Mouse (Mus musculus): ENCODE results near the gene Gsk3b. TPM values are rescaled to one million over a fixed set of nuclear protein-coding genes. Genes with fewer than 3 reads are reported as not detected.
"Not testable (repeated sequence)": the region's sequence is repeated elsewhere in the genome, so short reads cannot be mapped to it uniquely, and the experiment has no call there.

The Gsk3b gene
- total RNA-seq, 2 experiments from 2014 or later = 77.3 to 86.8 TPM

- no peak for DNase-seq (ENCODE audit: low spot score in 2 of 2)
Measured at GRCm38 (mm10) chr16:38099325-38099724, 10.5 kb downstream of the Gsk3b start.

GRCm38 (mm10) chr16:38100569-38100968, 11.8 kb downstream of the Gsk3b start:
- no peak for DNase-seq (ENCODE audit: low spot score in 2 of 2)

GRCm38 (mm10) chr16:38105453-38105852, 16.7 kb downstream of the Gsk3b start:
- DNase-seq (ENCODE audit: low spot score in 2 of 2) = no peak

GRCm38 (mm10) chr16:38106542-38106941, 17.7 kb downstream of the Gsk3b start:
- DNase-seq (ENCODE audit: low spot score in 2 of 2) = no peak

- DNase-seq (ENCODE audit: low spot score in 2 of 2) = no peak
Measured at GRCm38 (mm10) chr16:38110001-38110400, 21.2 kb downstream of the Gsk3b start.

GRCm38 (mm10) chr16:38110575-38110974, 21.8 kb downstream of the Gsk3b start:
- DNase-seq (ENCODE audit: low spot score in 2 of 2) = no peak

- DNase-seq (ENCODE audit: low spot score in 2 of 2) = no peak
Measured at GRCm38 (mm10) chr16:38114074-38114473, 25.3 kb downstream of the Gsk3b start.

GRCm38 (mm10) chr16:38117909-38118308, 29.1 kb downstream of the Gsk3b start:
- DNase-seq (ENCODE audit: low spot score in 2 of 2) = not testable (repeated sequence)

- DNase-seq (ENCODE audit: low spot score in 2 of 2) = no peak
Measured at GRCm38 (mm10) chr16:38118723-38119122, 29.9 kb downstream of the Gsk3b start.

- DNase-seq (ENCODE audit: low spot score in 2 of 2) = no peak
Measured at GRCm38 (mm10) chr16:38119286-38119685, 30.5 kb downstream of the Gsk3b start.

- no peak for DNase-seq (ENCODE audit: low spot score in 2 of 2)
Measured at GRCm38 (mm10) chr16:38129171-38129570, 40.4 kb downstream of the Gsk3b start.

- no peak for DNase-seq (ENCODE audit: low spot score in 2 of 2)
Measured at GRCm38 (mm10) chr16:38131041-38131440, 42.2 kb downstream of the Gsk3b start.

- no peak for DNase-seq (ENCODE audit: low spot score in 2 of 2)
Measured at GRCm38 (mm10) chr16:38131756-38132155, 43.0 kb downstream of the Gsk3b start.

- no peak for DNase-seq (ENCODE audit: low spot score in 2 of 2)
Measured at GRCm38 (mm10) chr16:38132210-38132609, 43.4 kb downstream of the Gsk3b start.

GRCm38 (mm10) chr16:38137296-38137695, 48.5 kb downstream of the Gsk3b start:
- DNase-seq (ENCODE audit: low spot score in 2 of 2) = no peak

- no peak for DNase-seq (ENCODE audit: low spot score in 2 of 2)
Measured at GRCm38 (mm10) chr16:38144898-38145297, 56.1 kb downstream of the Gsk3b start.

- DNase-seq (ENCODE audit: low spot score in 2 of 2) = no peak
Measured at GRCm38 (mm10) chr16:38150555-38150954, 61.8 kb downstream of the Gsk3b start.

- DNase-seq (ENCODE audit: low spot score in 2 of 2) = no peak
Measured at GRCm38 (mm10) chr16:38157854-38158622, 69.2 kb downstream of the Gsk3b start.

- no peak for DNase-seq (ENCODE audit: low spot score in 2 of 2)
Measured at GRCm38 (mm10) chr16:38162019-38162418, 73.2 kb downstream of the Gsk3b start.

GRCm38 (mm10) chr16:38164811-38165591, 76.2 kb downstream of the Gsk3b start:
- DNase-seq (ENCODE audit: low spot score in 2 of 2) = no peak

GRCm38 (mm10) chr16:38168971-38169370, 80.2 kb downstream of the Gsk3b start:
- DNase-seq (ENCODE audit: low spot score in 2 of 2) = no peak

GRCm38 (mm10) chr16:38179150-38179549, 90.3 kb downstream of the Gsk3b start:
- no peak for DNase-seq (ENCODE audit: low spot score in 2 of 2)

Measured in adrenal gland, postnatal 4 days (tissue).